Mouse (Mus musculus) CD4-positive, CD25-positive, alpha-beta regulatory T cell, adult 4 months (primary cell): ENCODE data around the gene Rpap1. TPM values are rescaled to one million over a fixed set of nuclear protein-coding genes. Genes with fewer than 3 reads are reported as not detected.
"Not testable (repeated sequence)": the region's sequence is repeated elsewhere in the genome, so short reads cannot be mapped to it uniquely, and the experiment has no call there.

Experiments
- ATAC-seq: one replicate; pipeline ENCODE4 v1.8.0; 2017
- polyA plus RNA-seq, 2 experiments: library from polyadenylated mRNA; unstranded; fragments of 100-300 nt; shearing (Covaris generic); gene quantifications; one replicate each; pipeline ENCODE4 v1.2.1; 2017

Gene Rpap1
- polyA plus RNA-seq, 2 experiments from 2014 or later = 15.7 to 34.0 TPM

DNA sequence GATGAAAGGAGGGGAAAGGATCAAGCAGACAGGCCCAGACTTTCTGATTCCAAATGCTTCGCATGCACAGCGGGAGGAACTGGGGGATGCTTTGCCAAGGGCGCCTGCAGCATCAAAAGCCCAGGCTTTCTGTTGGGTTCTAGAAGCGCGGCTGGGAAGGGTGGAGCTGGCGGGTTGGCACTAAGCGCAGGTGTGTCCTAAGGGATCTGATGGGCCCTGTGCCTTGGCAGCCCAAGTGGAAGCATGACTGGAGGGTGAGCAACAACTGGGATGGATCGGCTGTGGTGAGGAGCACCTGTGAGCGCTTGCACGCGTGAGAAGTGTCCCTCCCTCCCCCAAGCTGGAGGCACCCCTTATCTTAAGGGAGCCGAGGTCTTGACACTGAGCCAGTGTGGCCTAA is 50.2 kb downstream of the Rpap1 start:
- ATAC-seq = no peak

DNA sequence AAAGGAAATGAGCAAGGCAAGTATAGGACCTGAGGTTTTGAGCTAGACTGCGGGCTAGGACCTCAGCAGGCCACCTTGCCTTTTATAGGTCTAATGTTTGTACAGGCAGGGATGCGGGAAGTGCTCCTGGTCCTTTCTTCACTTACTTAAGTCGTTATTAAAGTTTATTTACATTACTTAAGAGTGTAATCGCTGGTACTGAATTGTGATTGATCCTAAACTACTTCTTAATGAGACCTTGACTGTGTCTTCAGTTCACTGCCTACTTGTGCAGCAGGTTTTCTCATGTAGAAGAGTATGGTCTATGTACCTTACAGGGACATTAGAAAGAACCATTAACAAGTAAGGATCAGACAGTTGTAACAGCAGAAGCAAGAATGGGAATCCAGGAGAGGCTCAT is 56.6 kb downstream of the Rpap1 start:
- ATAC-seq = no peak

DNA sequence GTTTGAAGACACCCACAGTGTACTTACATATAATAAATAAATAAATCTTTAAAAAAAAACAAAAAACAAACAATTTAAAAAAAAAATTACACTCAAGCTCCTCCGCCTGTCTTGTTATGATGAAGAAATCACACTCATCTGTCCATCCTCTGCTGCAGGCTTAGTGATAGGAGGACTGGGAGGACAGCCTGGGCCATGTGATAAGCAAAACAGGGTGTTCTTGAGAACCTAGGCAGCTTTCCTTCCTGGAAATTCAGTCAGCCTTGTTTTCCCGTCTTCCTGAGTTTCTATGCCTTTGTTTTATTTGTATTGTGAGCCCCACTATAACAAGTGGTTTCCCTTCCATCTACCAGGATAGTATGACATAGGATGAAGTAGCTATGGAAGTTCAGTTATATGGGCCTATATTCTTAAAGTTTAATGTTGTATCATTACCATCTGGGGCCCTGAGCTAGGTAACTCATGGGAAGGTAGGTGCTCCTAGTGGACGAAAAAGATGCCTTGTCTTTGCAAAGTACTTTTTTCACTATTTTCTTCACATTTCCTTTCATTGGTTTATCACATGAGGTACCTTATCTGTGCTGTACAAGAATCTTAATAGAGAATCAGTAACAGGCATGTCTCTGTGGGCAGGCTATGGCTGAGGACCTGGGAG is 59.4 kb downstream of the Rpap1 start:
- ATAC-seq = no peak

DNA sequence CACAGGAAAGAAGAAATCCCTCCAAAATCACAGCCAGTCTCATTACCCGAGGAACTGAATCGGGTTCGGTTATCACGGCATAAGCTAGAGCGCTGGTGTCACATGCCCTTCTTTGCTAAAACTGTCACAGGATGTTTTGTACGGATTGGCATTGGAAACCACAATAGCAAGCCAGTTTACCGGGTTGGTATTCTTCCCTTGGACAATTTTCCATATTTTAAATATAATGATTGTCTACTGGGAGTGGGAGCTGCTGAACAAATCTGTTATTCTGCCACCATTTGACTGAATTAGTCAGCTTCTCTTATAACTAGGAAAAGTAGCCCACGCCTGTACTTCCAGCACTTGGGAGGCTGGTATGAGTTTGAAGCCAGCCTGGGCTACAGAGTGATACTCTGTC is 66.3 kb downstream of the Rpap1 start:
- no peak for ATAC-seq

DNA sequence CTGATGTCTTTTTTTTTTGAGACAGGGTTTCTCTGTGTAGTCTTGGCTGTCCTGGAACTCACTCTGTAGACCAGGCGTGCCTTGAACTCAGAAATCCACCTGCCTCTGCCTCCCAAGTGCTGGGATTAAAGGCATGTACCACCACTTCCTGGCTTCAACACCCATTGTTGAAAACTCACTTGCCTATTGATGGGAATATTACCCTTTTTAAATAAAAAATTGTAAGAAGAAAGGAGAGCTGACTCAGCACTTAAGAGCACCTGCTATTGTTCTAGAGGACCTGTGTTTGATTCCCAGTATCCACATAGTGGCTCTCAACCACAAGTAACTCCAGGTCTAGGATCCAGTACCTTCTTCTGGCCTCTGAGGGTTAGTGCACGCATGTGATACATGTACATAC is 71.5 kb downstream of the Rpap1 start:
- not testable (repeated sequence) for ATAC-seq

Other genes starting within 250 kb of the Rpap1 start
- under 1 TPM in 1 of 2 experiments, not detected in 1; 0.16 TPM for gene Exd1, start 239.9 kb downstream of the Rpap1 start, polyA plus RNA-seq
- 10 to 100 TPM; 75.5 to 85.2 TPM for gene Chp1, start 239.8 kb downstream of the Rpap1 start, polyA plus RNA-seq
- 10 to 100 TPM in 1 of 2 experiments, 1 to 10 TPM in 1; 7.6 to 15.0 TPM for gene Nusap1, start 169.2 kb downstream of the Rpap1 start, polyA plus RNA-seq
- 1 to 10 TPM; 2.6 to 4.6 TPM for gene Oip5, start 169.1 kb downstream of the Rpap1 start, polyA plus RNA-seq
- 10 to 100 TPM; 29.4 to 37.0 TPM for gene Ndufaf1, start 124.7 kb downstream of the Rpap1 start, polyA plus RNA-seq
- 10 to 100 TPM; 26.8 to 45.0 TPM for gene Rtf1, start 112.5 kb downstream of the Rpap1 start, polyA plus RNA-seq
- under 1 TPM in 1 of 2 experiments, not detected in 1; 0.30 TPM for gene Itpka, start 45.2 kb downstream of the Rpap1 start, polyA plus RNA-seq
- gene Ltk, start 27.1 kb downstream of the Rpap1 start, polyA plus RNA-seq = not detected
- 1 to 10 TPM; 1.1 to 1.3 TPM for gene Tyro3, start 10.2 kb upstream of the Rpap1 start, polyA plus RNA-seq
- 10 to 100 TPM; 36.8 to 43.7 TPM for gene Mga, start 109.7 kb upstream of the Rpap1 start, polyA plus RNA-seq
- gene Mapkbp1, start 185.2 kb upstream of the Rpap1 start, polyA plus RNA-seq = 1 to 10 TPM; 2.4 to 2.9 TPM
- 10 to 100 TPM; 24.3 to 28.4 TPM for gene Jmjd7, start 239.9 kb upstream of the Rpap1 start, polyA plus RNA-seq
- 1 to 10 TPM; 2.5 to 2.9 TPM for gene Gm28042, start 240.0 kb upstream of the Rpap1 start, polyA plus RNA-seq
- 1 to 10 TPM; 1.3 to 2.2 TPM for gene Pla2g4b, start 245.9 kb upstream of the Rpap1 start, polyA plus RNA-seq